Mouse (Mus musculus): ENCODE results near the gene Rcsd1. TPM values are rescaled to one million over a fixed set of nuclear protein-coding genes. Genes with fewer than 3 reads are reported as not detected.

Rcsd1 gene
- polyA plus RNA-seq, 1 experiment from 2014 or later, result 81.2 TPM

- Histone ChIP-seq H3K4me2 (ENCODE audit: low read length) (peak within 1 kb of the TSS; percentile 69), H3K36me3 (ENCODE audit: control insufficient read depth, insufficient read depth, low read length) (no peaks in the 10 kb centered on the region), H3K27ac (replicated peaks in 1 of 2; ENCODE audit: control insufficient read depth in 1 of 2, insufficient read depth in 1 of 2, low read depth in 2 of 2, low read length in 2 of 2) (peak within 1 kb of the TSS; percentile 86 to 95), H3K9me3 (ENCODE audit: control insufficient read depth, low read length) (no peaks in the 10 kb centered on the region), H3K4me1 (ENCODE audit: control insufficient read depth in 2 of 2, insufficient read depth in 2 of 2, low read length in 2 of 2) (peaks cover 20 to 44% of the 10 kb centered on the region in 2 experiments), H3K4me3 (ENCODE audit: control insufficient read depth in 1 of 2, insufficient read depth in 1 of 2, low read depth in 1 of 2, low read length in 2 of 2) (peak within 1 kb of the TSS; percentile 82 to 89), H3K27me3 (ENCODE audit: control insufficient read depth, insufficient read depth, low read length) (no peaks in the 10 kb centered on the region), H3K9ac (ENCODE audit: low read length) (peak within 1 kb of the TSS; percentile 91)
- WGBS, result 1% methylated on average over 67 of the region's 73 CpGs
- ATAC-seq (ENCODE audit: insufficient number of reproducible peaks, insufficient read depth, low FRiP score, low read depth), result peak; percentile 99
Measured at GRCm38 (mm10) chr1:165634151-165634884, 75.2 kb downstream of the Rcsd1 start, which contains the start of gene Mpzl1. Gene Mpzl1 (minus strand): TSS chr1:165634538.

GRCm38 (mm10) chr1:165633345-165633744, 76.2 kb downstream of the Rcsd1 start:
- peak overlapping the region in 1 of 2 experiments; percentile 95; a peak in 1 of 4 replicates for H3K27ac ChIP-seq (replicated peaks in 1 of 2; ENCODE audit: control insufficient read depth in 1 of 2, insufficient read depth in 1 of 2, low read depth in 2 of 2, low read length in 2 of 2)
- no peaks in the 10 kb centered on the region for H3K36me3 ChIP-seq (ENCODE audit: control insufficient read depth, insufficient read depth, low read length)
- H3K9ac ChIP-seq (ENCODE audit: low read length), result peak overlapping the region; percentile 91
- peak overlapping the region; percentile 69 for H3K4me2 ChIP-seq (ENCODE audit: low read length)
- ATAC-seq (ENCODE audit: insufficient number of reproducible peaks, insufficient read depth, low FRiP score, low read depth), result no peak
- H3K9me3 ChIP-seq (ENCODE audit: control insufficient read depth, low read length), result no peaks in the 10 kb centered on the region
- H3K4me3 ChIP-seq (ENCODE audit: control insufficient read depth in 1 of 2, insufficient read depth in 1 of 2, low read depth in 1 of 2, low read length in 2 of 2), result peak overlapping the region; percentile 82 to 89; a peak in 3 of 4 replicates
- H3K27me3 ChIP-seq (ENCODE audit: control insufficient read depth, insufficient read depth, low read length), result no peaks in the 10 kb centered on the region
- WGBS, result 4% methylated on average over 12 of the region's 12 CpGs
- H3K4me1 ChIP-seq (ENCODE audit: control insufficient read depth in 2 of 2, insufficient read depth in 2 of 2, low read length in 2 of 2), result peaks cover 20 to 46% of the 10 kb centered on the region in 2 experiments

- H3K4me2 ChIP-seq (ENCODE audit: low read length), result no peak overlapping the region
- no peak for ATAC-seq (ENCODE audit: insufficient number of reproducible peaks, insufficient read depth, low FRiP score, low read depth)
- WGBS, result 82% methylated on average over 8 of the region's 8 CpGs
- no peak overlapping the region for H3K9ac ChIP-seq (ENCODE audit: low read length)
- H3K4me1 ChIP-seq (ENCODE audit: control insufficient read depth in 2 of 2, insufficient read depth in 2 of 2, low read length in 2 of 2), result peaks cover 20 to 55% of the 10 kb centered on the region in 2 experiments
- no peaks in the 10 kb centered on the region for H3K36me3 ChIP-seq (ENCODE audit: control insufficient read depth, insufficient read depth, low read length)
- no peak overlapping the region for H3K27ac ChIP-seq (replicated peaks in 1 of 2; ENCODE audit: control insufficient read depth in 1 of 2, insufficient read depth in 1 of 2, low read depth in 2 of 2, low read length in 2 of 2)
- H3K4me3 ChIP-seq (ENCODE audit: control insufficient read depth in 1 of 2, insufficient read depth in 1 of 2, low read depth in 1 of 2, low read length in 2 of 2), result no peak overlapping the region
- H3K9me3 ChIP-seq (ENCODE audit: control insufficient read depth, low read length), result no peaks in the 10 kb centered on the region
- no peaks in the 10 kb centered on the region for H3K27me3 ChIP-seq (ENCODE audit: control insufficient read depth, insufficient read depth, low read length)
Measured at GRCm38 (mm10) chr1:165631136-165631535, 78.4 kb downstream of the Rcsd1 start.

- Histone ChIP-seq H3K36me3 (ENCODE audit: control insufficient read depth, insufficient read depth, low read length) (no peaks in the 10 kb centered on the region), H3K4me2 (ENCODE audit: low read length) (no peak overlapping the region), H3K27ac (replicated peaks in 1 of 2; ENCODE audit: control insufficient read depth in 1 of 2, insufficient read depth in 1 of 2, low read depth in 2 of 2, low read length in 2 of 2) (peak overlapping the region in 1 of 2 experiments; percentile 24; a peak in 1 of 4 replicates), H3K9ac (ENCODE audit: low read length) (peak overlapping the region; percentile 10; the same call in 1 of the 2 replicates), H3K4me1 (ENCODE audit: control insufficient read depth in 2 of 2, insufficient read depth in 2 of 2, low read length in 2 of 2) (peaks cover 16 to 51% of the 10 kb centered on the region in 2 experiments), H3K27me3 (ENCODE audit: control insufficient read depth, insufficient read depth, low read length) (no peaks in the 10 kb centered on the region), H3K4me3 (ENCODE audit: control insufficient read depth in 1 of 2, insufficient read depth in 1 of 2, low read depth in 1 of 2, low read length in 2 of 2) (no peak overlapping the region), H3K9me3 (ENCODE audit: control insufficient read depth, low read length) (no peaks in the 10 kb centered on the region)
- 31% methylated on average over 8 of the region's 8 CpGs for WGBS
- no peak for ATAC-seq (ENCODE audit: insufficient number of reproducible peaks, insufficient read depth, low FRiP score, low read depth)
Measured at GRCm38 (mm10) chr1:165629975-165630374, 79.6 kb downstream of the Rcsd1 start.

GRCm38 (mm10) chr1:165628603-165629002, 81.0 kb downstream of the Rcsd1 start:
- Histone ChIP-seq H3K9me3 (ENCODE audit: control insufficient read depth, low read length) (no peaks in the 10 kb centered on the region), H3K27ac (replicated peaks in 1 of 2; ENCODE audit: control insufficient read depth in 1 of 2, insufficient read depth in 1 of 2, low read depth in 2 of 2, low read length in 2 of 2) (no peak overlapping the region), H3K9ac (ENCODE audit: low read length) (no peak overlapping the region), H3K4me3 (ENCODE audit: control insufficient read depth in 1 of 2, insufficient read depth in 1 of 2, low read depth in 1 of 2, low read length in 2 of 2) (no peak overlapping the region), H3K4me1 (ENCODE audit: control insufficient read depth in 2 of 2, insufficient read depth in 2 of 2, low read length in 2 of 2) (peaks cover 13 to 48% of the 10 kb centered on the region in 2 experiments), H3K27me3 (ENCODE audit: control insufficient read depth, insufficient read depth, low read length) (no peaks in the 10 kb centered on the region), H3K36me3 (ENCODE audit: control insufficient read depth, insufficient read depth, low read length) (no peaks in the 10 kb centered on the region), H3K4me2 (ENCODE audit: low read length) (no peak overlapping the region)
- 21% methylated on average over 1 of the region's 1 CpGs for WGBS
- ATAC-seq (ENCODE audit: insufficient number of reproducible peaks, insufficient read depth, low FRiP score, low read depth), result no peak

- Histone ChIP-seq H3K27ac (replicated peaks in 1 of 2; ENCODE audit: control insufficient read depth in 1 of 2, insufficient read depth in 1 of 2, low read depth in 2 of 2, low read length in 2 of 2) (0 out of 4 replicates have a peak overlapping the region, but pooled peaks of 1 of the 2 experiments have one; percentile 33), H3K4me3 (ENCODE audit: control insufficient read depth in 1 of 2, insufficient read depth in 1 of 2, low read depth in 1 of 2, low read length in 2 of 2) (no peak overlapping the region), H3K27me3 (ENCODE audit: control insufficient read depth, insufficient read depth, low read length) (no peaks in the 10 kb centered on the region), H3K4me1 (ENCODE audit: control insufficient read depth in 2 of 2, insufficient read depth in 2 of 2, low read length in 2 of 2) (peaks cover 10 to 28% of the 10 kb centered on the region in 2 experiments; a peak in 3 of 4 replicates), H3K9ac (ENCODE audit: low read length) (no peak overlapping the region), H3K36me3 (ENCODE audit: control insufficient read depth, insufficient read depth, low read length) (peaks cover 8% of the 10 kb centered on the region; the same call in 1 of the 2 replicates), H3K4me2 (ENCODE audit: low read length) (no peak overlapping the region), H3K9me3 (ENCODE audit: control insufficient read depth, low read length) (no peaks in the 10 kb centered on the region)
- 73% methylated on average over 5 of the region's 5 CpGs for WGBS
- no peak for ATAC-seq (ENCODE audit: insufficient number of reproducible peaks, insufficient read depth, low FRiP score, low read depth)
Measured at GRCm38 (mm10) chr1:165625896-165626295, 83.7 kb downstream of the Rcsd1 start.

- Histone ChIP-seq H3K27ac (replicated peaks in 1 of 2; ENCODE audit: control insufficient read depth in 1 of 2, insufficient read depth in 1 of 2, low read depth in 2 of 2, low read length in 2 of 2) (no peak overlapping the region), H3K9ac (ENCODE audit: low read length) (no peak overlapping the region), H3K4me1 (ENCODE audit: control insufficient read depth in 2 of 2, insufficient read depth in 2 of 2, low read length in 2 of 2) (peaks cover 6 to 23% of the 10 kb centered on the region in 2 experiments; a peak in 3 of 4 replicates), H3K27me3 (ENCODE audit: control insufficient read depth, insufficient read depth, low read length) (no peaks in the 10 kb centered on the region), H3K9me3 (ENCODE audit: control insufficient read depth, low read length) (no peaks in the 10 kb centered on the region), H3K36me3 (ENCODE audit: control insufficient read depth, insufficient read depth, low read length) (peaks cover 12% of the 10 kb centered on the region; the same call in 1 of the 2 replicates), H3K4me3 (ENCODE audit: control insufficient read depth in 1 of 2, insufficient read depth in 1 of 2, low read depth in 1 of 2, low read length in 2 of 2) (no peak overlapping the region), H3K4me2 (ENCODE audit: low read length) (no peak overlapping the region)
- no peak for ATAC-seq (ENCODE audit: insufficient number of reproducible peaks, insufficient read depth, low FRiP score, low read depth)
- 77% methylated on average over 5 of the region's 5 CpGs for WGBS
Measured at GRCm38 (mm10) chr1:165625058-165625457, 84.5 kb downstream of the Rcsd1 start.
